Mouse (Mus musculus) kidney, embryonic 14.5 days (tissue): Measurements from ENCODE around the gene Olfr530. TPM values are rescaled to one million over a fixed set of nuclear protein-coding genes. Genes with fewer than 3 reads are reported as not detected.

ENCODE experiments used
- ATAC-seq: fragments of 200-750 bp; cut with Nextera tagmentation; 2 replicates; pipeline ENCODE4 v1.8.0; 2017; ENCODE audit warnings: moderate number of reproducible peaks, mild to moderate bottlenecking, moderate TSS enrichment, moderate library complexity; ENCODE audit not compliant: low FRiP score, low TSS enrichment
- H3K27ac ChIP-seq: fragments of 300-500 bp; sonication (generic); 2 replicates; pipeline ENCODE4 v1.5.1; 2014; ENCODE audit warnings: low read depth, mild to moderate bottlenecking, low read length, moderate library complexity, mixed read lengths
- H3K27me3 ChIP-seq: fragments of 300-500 bp; sonication (generic); 2 replicates; pipeline ENCODE4 v1.6.1; 2014; ENCODE audit warnings: mild to moderate bottlenecking, low read length; ENCODE audit not compliant: control insufficient read depth, insufficient read depth
- H3K36me3 ChIP-seq: fragments of 300-500 bp; sonication (generic); 2 replicates; pipeline ENCODE4 v1.6.1; 2014; ENCODE audit warnings: low read length, mixed read lengths; ENCODE audit not compliant: control insufficient read depth, insufficient read depth
- H3K4me1 ChIP-seq: fragments of 300-500 bp; sonication (generic); 2 replicates; pipeline ENCODE4 v1.6.1; 2014; ENCODE audit warnings: low read length, mixed read lengths; ENCODE audit not compliant: control insufficient read depth, insufficient read depth
- H3K4me2 ChIP-seq: fragments of 300-500 bp; sonication (generic); replicated peaks from 2 replicates; pipeline ENCODE4 v1.6.1; 2014; ENCODE audit warnings: low read depth, mild to moderate bottlenecking, low read length
- H3K4me3 ChIP-seq: fragments of 300-500 bp; sonication (generic); 2 replicates; pipeline ENCODE4 v1.5.1; 2014; ENCODE audit warnings: mild to moderate bottlenecking, low read length
- H3K9ac ChIP-seq: fragments of 300-500 bp; sonication (generic); 2 replicates; pipeline ENCODE4 v1.6.1; 2014; ENCODE audit warnings: low read depth, mild to moderate bottlenecking, low read length, moderate library complexity
- H3K9me3 ChIP-seq: fragments of 300-500 bp; sonication (generic); 2 replicates; pipeline ENCODE4 v1.6.1; 2016; ENCODE audit warnings: low read length; ENCODE audit not compliant: control insufficient read depth
- WGBS: fragments of 180-500 bp; shearing (Covaris S2); extraction: QIAGEN DNeasy Blood & Tissue Kit; methylation state at CpG from one replicate; pipeline ENCODE4 v1.1.7; 2014; 5-methylcytosine and 5-hydroxymethylcytosine counted together
- polyA plus RNA-seq: library from polyadenylated mRNA; unstranded; fragments of >200 nt; fragmentation: Nextera tagmentation; extraction: Ambion mirVana; gene quantifications from 2 replicates; pipeline ENCODE4 v1.2.1, GENCODE M21; 2014

Olfr530 gene
- polyA plus RNA-seq = not detected in 2 replicates

DNA sequence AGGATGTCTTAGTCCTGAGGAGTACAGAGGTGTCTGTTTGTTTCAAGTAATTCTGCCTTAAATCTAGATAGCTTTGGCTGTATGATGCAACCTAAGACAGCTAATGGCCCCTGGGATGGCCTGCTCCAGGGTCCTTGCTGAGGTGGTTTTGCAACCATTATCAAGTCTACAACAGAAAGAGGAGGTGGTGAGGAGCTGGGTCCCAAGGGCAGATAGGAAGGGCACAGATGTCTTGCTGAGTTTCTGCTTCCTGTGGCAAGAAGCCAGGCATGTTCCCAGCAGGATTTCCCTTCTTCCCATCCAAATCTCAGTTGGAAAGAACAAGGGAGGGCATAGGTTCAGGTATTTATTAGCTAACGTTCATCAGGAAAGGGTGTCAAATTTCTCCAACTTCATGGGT lies at the start of gene Olfr530:
Gene Olfr530, minus strand, starts transcription at position 101 of the 400 bp plus-strand sequence.
- Histone ChIP-seq H3K36me3 (no peaks in the 10 kb centered on the region), H3K4me3 (no peak within 1 kb of the TSS), H3K9me3 (no peaks in the 10 kb centered on the region), H3K27ac (no peak within 1 kb of the TSS), H3K27me3 (no peaks in the 10 kb centered on the region), H3K4me2 (no peak within 1 kb of the TSS), H3K9ac (no peak within 1 kb of the TSS), H3K4me1 (no peaks in the 10 kb centered on the region)
- no peak for ATAC-seq
- WGBS = 17% methylated on average over 1 of the region's 1 CpGs

DNA sequence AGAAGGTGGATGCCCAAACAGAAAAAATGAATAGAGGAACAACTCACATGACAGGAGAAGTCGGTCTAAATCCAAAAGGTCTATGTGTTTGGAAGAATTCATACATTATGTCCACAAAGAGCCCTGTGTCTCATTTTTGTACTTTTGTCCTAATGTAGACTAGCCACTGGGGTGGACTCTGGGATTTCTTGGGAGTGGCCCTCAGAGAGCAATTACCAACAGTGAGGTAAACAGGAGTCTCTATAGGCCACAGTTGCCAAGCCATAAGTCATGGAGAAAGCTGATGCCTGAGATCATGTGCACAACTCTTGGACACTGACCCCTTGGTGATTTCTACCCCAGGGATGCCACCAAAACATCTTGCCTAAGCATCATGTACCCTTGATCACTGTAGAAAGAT lies 45.4 kb upstream of the Olfr530 start, which contains the start of gene Olfr532:
Gene Olfr532, minus strand, starts transcription at position 101 of the 400 bp plus-strand sequence.
- H3K27me3 ChIP-seq = no peaks in the 10 kb centered on the region
- no peaks in the 10 kb centered on the region for H3K9me3 ChIP-seq
- no peak within 1 kb of the TSS for H3K27ac ChIP-seq
- no peak within 1 kb of the TSS for H3K9ac ChIP-seq
- WGBS = 93% methylated on average over 1 of the region's 1 CpGs
- no peaks in the 10 kb centered on the region for H3K4me1 ChIP-seq
- no peak for ATAC-seq
- H3K36me3 ChIP-seq = no peaks in the 10 kb centered on the region
- H3K4me3 ChIP-seq = no peak within 1 kb of the TSS
- H3K4me2 ChIP-seq = no peak within 1 kb of the TSS

DNA sequence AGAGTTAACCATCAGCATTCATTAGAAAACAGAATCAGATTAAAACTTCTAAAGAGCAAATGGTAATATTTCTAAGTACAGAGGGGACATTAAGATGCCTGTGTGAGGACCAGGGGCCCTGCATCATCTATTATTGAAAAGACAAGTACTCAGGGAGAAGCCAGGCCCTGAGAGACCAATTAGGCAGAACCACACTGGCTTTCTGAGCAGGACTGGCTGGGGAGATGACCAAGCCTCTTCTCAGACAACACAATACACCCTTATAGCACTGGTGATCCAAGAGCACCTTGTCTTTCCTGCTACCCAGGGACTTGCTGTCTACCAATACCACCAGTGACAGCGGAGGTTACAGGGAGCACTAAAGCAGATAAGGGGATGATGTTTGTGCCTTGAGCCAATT lies 26.7 kb upstream of the Olfr530 start, which contains the start of gene Olfr531:
Gene Olfr531, minus strand, starts transcription at position 101 of the 400 bp plus-strand sequence.
- Histone ChIP-seq H3K4me2 (no peak within 1 kb of the TSS), H3K27me3 (no peaks in the 10 kb centered on the region), H3K9me3 (no peaks in the 10 kb centered on the region), H3K9ac (no peak within 1 kb of the TSS; the same call in 1 of the 2 replicates), H3K4me3 (no peak within 1 kb of the TSS), H3K27ac (no peak within 1 kb of the TSS), H3K36me3 (no peaks in the 10 kb centered on the region), H3K4me1 (no peaks in the 10 kb centered on the region)
- WGBS = 75% methylated on average over 1 of the region's 1 CpGs
- no peak for ATAC-seq

- 97% methylated on average over 2 of the region's 2 CpGs for WGBS
- no peaks in the 10 kb centered on the region for H3K9me3 ChIP-seq
- no peaks in the 10 kb centered on the region for H3K4me1 ChIP-seq
- no peak overlapping the region for H3K4me2 ChIP-seq
- no peaks in the 10 kb centered on the region for H3K27me3 ChIP-seq
- ATAC-seq = no peak
- no peak overlapping the region for H3K27ac ChIP-seq
- H3K36me3 ChIP-seq = no peaks in the 10 kb centered on the region
- no peak overlapping the region for H3K9ac ChIP-seq
- H3K4me3 ChIP-seq = no peak overlapping the region
Measured at GRCm38 (mm10) chr7:140376911-140377310, 780 bp upstream of the Olfr530 start.

GRCm38 (mm10) chr7:140374300-140374699 lies 1.8 kb downstream of the Olfr530 start:
- no peak overlapping the region for H3K27ac ChIP-seq
- H3K4me3 ChIP-seq = no peak overlapping the region
- H3K4me2 ChIP-seq = no peak overlapping the region
- ATAC-seq = no peak
- WGBS = 79% methylated on average over 4 of the region's 4 CpGs
- no peaks in the 10 kb centered on the region for H3K36me3 ChIP-seq
- H3K9ac ChIP-seq = no peak overlapping the region
- H3K27me3 ChIP-seq = no peaks in the 10 kb centered on the region
- H3K9me3 ChIP-seq = no peaks in the 10 kb centered on the region
- no peaks in the 10 kb centered on the region for H3K4me1 ChIP-seq

GRCm38 (mm10) chr7:140361571-140361970 lies 14.6 kb downstream of the Olfr530 start, which contains the start of gene Olfr60:
TSS of gene Olfr60 (minus strand) at chr7:140361671.
- ATAC-seq = no peak
- no peaks in the 10 kb centered on the region for H3K36me3 ChIP-seq
- H3K27ac ChIP-seq = no peak within 1 kb of the TSS
- no peaks in the 10 kb centered on the region for H3K9me3 ChIP-seq
- no peak within 1 kb of the TSS for H3K4me2 ChIP-seq
- H3K9ac ChIP-seq = no peak within 1 kb of the TSS
- H3K27me3 ChIP-seq = no peaks in the 10 kb centered on the region
- no peak within 1 kb of the TSS for H3K4me3 ChIP-seq
- no peaks in the 10 kb centered on the region for H3K4me1 ChIP-seq
- WGBS = 82% methylated on average over 3 of the region's 3 CpGs

- ATAC-seq = no peak
- 78% methylated on average over 2 of the region's 2 CpGs for WGBS
- Histone ChIP-seq H3K9ac (no peak within 1 kb of the TSS), H3K36me3 (no peaks in the 10 kb centered on the region), H3K4me1 (no peaks in the 10 kb centered on the region), H3K27me3 (no peaks in the 10 kb centered on the region), H3K4me2 (no peak within 1 kb of the TSS), H3K27ac (no peak within 1 kb of the TSS), H3K9me3 (no peaks in the 10 kb centered on the region), H3K4me3 (no peak within 1 kb of the TSS)
Measured at GRCm38 (mm10) chr7:140333717-140334116, 42.4 kb downstream of the Olfr530 start, which contains the start of gene Olfr527. TSS of gene Olfr527 (plus strand) at chr7:140334017.

DNA sequence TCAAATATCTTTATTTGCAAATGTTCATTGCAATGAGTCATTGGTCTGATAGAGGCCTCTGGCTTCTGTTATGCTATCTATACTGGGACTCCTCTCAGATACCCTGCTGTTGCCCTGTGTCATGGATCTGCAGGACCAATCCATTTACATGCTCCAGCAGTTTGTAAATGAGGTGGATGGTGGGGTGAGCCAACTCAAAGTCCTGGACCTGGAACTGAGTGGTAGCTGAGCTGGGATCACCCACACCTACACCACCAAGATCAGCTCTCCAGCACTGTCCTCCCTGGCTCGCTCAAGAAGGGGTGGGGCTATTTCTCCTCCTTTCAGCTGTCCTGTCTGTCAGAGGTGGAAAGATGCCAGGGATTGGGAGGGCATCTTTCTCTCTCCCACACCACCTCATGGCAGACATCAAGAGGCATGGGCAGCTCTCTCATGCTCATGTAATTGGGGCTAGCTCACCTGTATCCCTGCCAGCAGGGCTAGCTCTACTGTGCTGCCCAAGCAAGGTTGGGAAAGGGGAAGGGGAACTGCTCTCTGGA lies 46.3 kb downstream of the Olfr530 start:
- Histone ChIP-seq H3K27me3 (no peaks in the 10 kb centered on the region), H3K27ac (no peak overlapping the region), H3K4me3 (no peak overlapping the region), H3K9ac (no peak overlapping the region), H3K36me3 (no peaks in the 10 kb centered on the region), H3K4me1 (no peaks in the 10 kb centered on the region), H3K9me3 (no peaks in the 10 kb centered on the region), H3K4me2 (no peak overlapping the region)
- WGBS = 67% methylated on average over 1 of the region's 1 CpGs
- no peak for ATAC-seq
